Mouse (Mus musculus) testis, postnatal 14 days (tissue): Measurements from ENCODE around the gene Csdc2.
A peak's percentile ranks its signal among the peaks of the same experiment; 100 is the strongest.

Experiments
- DNase-seq: peaks from one replicate; pipeline ENCODE4 v3.0.0; 2021; ENCODE audit warnings: low spot score

The Csdc2 gene

DNA sequence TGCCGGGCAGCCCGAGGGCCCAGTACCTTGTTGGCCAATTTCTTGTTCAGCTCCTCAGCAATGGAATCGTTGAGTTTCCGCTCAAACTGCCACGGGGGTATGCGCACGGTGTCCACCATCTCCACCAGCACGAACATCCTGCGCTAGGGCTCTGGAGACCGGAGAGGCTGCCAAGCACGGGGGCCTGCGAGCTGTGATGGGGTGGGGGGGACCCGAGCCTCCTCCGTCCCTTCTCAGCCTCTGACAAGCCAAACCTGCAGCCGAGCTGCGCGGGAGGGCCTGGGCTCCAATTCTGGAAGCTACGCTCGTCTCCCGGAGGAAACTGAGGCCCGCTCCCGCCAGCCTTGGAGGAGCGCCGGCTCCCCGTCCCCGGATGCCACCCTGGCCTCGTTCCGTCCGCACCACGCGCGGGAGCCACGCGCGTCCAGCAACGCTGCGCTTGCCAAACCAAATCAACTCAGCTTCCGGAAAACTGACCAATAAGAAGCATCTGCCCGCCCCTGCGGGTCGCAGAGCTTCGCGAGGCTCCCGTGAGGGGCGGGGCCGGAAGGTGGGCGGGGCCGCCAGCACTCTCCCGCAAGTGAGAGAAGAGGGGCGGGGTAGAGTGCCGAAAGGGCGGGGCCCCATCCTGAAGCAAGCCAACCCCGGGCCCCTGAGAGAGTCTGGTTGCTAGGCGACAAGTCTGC, 10.7 kb upstream of the Csdc2 start, which contains the start of gene Polr3h:
TSS of gene Polr3h (minus strand) at position 481 of the 686 bp plus-strand sequence.
- peak; percentile 96 for DNase-seq

DNA sequence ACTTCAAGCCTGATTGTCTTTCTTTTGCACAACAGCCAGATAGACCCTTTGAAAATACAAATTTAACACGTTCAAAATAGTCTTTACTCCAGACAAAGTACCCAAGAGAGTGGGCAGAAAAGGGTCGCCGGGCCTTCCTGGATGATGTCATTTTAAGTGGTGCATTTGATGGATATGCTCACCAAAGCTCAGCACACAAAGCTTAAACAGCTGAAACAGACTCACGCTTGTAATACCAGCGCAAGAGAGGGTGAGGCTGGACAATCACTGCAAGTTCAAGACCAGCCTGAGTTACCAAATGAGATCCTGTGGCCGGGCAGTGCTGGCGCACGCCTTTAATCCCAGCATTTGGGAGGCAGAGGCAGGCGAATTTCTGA, 10.1 kb upstream of the Csdc2 start:
- DNase-seq = no peak

DNA sequence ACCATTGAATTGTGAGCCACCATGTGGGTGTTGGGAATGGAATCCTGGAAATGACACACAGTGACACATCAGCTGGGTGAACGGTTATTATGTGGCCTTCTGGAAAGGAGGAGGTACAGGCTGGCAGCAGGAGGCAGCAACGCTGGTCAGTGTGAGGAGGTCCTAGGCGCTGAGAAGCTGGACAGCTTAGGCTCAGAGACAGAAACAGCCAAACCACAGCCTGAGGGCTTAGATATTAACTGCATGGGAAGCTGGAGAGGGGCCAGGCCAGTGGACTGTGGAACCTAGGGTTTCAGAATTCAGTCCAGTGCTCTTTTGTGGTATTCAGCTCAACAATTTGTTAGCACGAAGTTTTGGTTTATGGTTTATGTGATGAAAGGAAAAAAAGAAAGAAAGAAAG, 8.8 kb upstream of the Csdc2 start:
- DNase-seq = peak; percentile 62

DNA sequence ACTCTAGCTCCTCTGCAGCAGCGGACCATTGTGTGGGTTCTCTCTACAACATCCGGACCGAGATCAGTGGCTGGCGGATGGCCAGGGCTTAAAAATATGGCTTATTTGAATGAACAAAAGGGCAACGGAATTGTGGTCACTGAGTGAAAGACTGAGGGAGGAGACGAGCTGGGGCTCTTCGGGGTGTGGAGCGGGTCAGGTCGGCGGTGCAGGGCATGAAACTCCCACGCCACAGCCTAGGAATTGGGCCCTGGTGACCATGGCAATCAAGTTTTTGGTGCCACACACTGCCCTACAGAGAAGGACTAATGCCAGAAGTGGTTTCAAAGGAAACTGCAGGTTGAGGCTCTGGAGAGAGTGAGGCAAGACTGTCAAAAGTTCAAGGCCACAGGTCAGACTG, 8.3 kb upstream of the Csdc2 start:
- no peak for DNase-seq

DNA sequence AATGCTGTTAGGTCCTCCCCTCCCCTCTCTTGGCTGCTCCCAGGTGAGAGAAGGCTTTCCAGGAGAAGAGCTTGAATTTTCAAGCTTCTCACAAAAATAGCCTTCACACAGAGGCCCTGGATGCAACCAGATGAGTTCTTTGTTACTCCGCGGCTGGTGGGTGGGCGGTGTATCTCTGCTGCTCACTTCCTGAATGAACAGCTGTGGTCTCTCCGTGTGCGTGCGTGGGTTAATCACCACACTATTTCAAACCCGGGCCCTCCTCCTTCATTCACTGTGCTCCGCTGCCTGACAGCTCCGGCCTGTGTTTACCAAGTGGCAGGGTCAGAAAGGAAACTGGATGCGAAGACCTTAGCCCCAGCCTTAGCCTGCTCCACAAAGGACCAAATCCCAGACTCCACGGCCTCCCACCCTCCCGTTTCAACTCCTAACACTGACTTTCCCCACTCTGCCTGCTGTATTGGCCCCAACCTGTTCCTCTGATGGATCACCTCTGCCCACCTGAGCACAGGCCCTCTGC, 3.5 kb upstream of the Csdc2 start:
- no peak for DNase-seq

DNA sequence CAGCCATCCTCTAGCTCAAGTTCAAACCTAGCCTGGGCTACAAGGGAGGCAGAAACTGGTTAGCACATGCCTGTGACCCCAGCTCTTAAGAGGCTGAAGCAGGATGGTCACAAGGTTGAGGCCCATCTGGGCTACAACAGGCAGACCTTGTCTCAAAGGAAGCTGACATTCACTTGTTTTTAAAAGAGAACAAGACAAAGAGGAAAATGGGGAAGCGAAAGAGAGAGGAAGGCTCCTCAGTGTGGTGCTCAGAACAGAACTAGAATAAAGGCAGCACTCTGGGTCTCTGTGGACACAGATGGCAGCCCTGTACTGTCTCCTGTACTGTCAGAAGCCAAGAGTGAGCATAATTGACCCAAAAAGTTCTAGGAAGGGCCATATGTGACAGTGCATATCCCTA, 2.6 kb upstream of the Csdc2 start:
- no peak for DNase-seq

DNA sequence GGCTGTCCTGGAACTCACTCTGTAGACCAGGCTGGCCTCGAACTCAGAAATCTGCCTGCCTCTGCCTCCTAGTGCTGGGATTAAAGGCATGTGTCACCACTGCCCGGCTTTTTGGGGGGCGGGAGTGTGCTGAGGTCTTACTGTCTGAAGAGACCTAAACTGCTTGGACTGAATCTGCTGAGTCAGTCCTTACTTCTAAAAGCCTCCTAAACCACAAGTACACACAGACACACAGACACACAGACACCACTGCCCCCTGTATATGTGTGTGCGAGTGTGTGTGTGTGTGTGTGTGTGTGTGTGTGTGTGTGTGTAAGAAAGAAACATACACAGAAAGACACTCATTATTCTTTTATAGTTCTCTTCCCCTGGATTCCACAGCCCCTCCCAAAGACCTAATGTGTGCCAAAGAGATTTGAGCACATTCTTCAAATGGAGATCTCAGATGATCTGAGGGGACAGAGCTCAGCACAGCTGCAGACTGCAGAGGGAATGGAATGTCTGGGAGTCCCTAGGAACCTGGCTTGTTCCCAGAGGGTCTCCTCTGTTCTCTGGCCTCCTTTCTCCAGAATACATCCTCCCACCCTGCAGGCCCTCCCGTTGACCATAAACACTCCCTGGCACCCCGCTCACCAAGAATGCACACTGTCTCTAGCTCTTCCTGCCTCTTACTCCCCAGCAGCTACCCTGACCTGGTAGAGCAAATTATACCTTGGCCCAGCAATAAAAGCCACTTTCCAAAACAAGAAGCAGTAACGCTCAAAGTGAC, 506 bp upstream of the Csdc2 start:
- no peak for DNase-seq

DNA sequence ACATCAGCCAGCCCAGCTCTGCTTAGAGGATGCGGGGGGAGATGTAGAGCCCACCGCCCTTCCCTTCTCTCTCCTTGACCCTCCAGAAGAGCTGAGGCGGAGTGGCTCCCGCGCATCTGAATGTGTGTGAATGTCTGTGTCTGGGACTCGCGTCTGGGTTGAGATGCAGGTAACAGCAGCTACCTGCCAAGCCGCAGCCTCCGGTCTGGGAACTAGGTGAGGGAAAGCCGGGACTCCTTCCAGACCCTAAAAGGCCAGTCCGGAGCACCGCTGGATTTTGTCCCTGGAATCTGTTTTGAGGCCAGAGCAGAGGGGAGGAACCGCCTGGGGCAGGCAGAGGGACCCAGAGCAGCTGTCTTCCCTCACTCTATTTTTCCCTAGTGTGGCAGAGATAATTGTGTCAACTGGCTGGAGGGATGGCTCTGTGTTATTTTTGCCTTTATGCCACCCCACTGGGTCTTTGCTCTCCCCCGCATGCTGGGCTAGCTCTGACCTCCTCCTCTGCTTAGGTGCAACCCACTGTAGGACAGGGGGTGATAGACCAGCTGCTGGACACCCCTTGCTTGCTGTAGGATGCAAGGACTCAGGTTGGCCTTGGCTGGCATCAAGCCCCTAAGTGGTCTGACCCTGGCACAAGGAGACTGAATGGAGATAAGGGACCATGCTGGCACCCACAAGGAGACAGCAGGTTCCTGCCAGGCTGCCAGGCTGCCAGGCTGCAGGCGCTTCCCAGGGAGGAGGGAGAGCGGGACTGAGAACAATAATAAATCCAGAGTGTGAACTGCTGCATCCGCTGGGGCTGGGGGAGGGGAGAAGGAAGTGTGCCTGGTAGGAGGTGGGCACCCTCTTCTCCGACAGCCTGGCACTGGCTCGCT, 776 bp downstream of the Csdc2 start:
- DNase-seq = peak; percentile 82

DNA sequence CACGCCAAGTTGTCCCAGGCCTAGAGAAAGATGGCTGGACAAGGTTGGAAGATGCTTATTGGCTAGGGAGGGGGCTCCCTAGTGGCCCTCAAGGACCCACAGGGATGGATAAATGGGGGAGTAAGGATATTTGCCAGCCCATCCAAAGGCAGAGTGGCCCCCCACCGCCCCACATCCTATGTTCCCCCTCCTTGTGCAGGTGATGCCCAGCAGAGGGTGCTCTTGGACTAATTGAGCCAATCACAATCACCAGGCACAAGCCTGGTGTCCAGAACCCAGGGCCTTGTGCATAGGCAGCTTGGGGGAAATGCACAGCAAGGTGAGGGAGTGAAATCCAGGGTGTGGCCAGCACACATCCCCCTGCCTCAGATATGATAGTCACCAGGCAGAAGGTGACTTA, 1.7 kb downstream of the Csdc2 start:
- DNase-seq = no peak

DNA sequence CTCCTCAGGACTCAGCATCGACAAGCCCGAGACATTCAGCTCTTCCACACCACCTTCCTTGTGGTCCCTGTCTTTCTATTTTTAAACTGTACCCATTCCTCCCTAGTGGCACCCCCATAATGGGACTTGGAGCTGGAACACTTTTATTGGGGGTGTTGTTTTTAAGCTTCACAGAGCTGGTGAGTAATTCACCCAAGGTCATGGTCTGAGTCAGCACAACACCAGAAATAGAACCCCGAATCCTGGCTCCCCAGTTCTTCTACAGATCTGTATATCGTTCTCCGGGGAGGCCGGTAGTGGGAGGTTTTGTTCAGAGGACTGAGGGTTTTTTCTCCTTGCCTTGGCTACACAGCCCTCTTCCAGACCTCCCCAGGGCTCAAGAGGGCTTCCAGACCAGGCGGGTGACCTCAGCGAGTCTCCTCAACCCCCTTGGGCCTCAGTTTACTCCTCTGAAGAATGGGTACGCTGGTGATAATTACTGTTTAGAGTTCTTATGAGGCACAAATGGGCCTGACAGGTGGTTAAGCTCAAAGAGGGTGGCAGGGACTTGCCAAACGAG, 2.7 kb downstream of the Csdc2 start:
- DNase-seq = no peak

DNA sequence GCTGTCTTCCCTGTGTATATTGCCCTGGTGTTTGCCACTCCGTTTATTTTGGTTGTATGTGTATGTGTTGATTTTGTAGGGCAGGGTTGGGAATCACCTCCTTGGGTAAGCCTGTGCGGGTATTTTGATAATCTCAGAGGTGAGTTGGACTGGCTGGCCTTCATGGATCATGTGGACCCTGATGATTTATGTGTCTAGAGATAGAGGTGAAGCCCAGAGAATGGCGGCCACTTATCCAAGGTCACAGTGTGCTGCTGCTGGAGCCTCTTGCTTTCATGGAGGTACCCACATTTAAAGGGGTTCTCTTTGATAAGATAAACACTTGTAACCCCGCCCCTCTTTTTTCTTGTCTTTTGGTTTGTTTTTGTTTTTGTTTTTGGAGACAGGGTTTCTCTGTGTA, 3.2 kb downstream of the Csdc2 start:
- DNase-seq = no peak

DNA sequence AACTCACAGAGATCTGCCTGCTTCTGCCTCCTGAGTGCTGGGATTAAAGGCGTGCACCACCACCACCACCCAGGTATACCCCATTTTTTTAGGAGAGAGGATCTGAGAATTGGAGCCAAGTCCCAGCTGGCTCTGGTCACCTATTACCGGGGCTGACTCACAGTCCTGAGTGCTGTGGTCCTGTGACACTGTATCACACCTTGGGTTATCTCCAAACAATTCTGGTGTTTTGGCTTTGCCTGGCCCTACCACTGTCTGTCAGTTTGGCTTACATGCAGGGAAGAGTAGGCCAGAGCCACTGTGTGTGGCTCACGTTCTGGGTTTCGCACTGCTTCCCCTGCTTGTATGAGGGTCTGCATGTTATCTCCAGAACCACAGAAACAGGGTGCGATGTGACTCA, 3.7 kb downstream of the Csdc2 start:
- no peak for DNase-seq

DNA sequence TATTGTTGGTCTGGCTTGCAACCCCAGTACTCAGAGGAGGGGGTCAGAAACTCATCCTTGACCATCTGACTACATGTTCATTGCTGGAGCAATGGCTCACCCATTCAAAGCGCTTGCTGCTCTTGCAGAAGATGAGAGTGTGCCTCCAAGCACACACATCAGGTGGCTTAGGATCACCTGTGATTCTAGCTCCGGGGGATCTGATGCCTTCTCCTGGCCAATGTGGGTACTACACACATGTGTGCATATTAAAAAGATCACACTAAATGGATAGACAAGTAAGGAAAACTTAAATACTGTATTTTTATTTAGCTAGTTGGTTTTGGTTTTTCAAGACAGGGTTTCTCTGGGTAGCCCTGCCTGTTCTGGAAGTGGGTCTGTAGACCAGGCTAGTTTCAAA, 4.5 kb downstream of the Csdc2 start:
- no peak for DNase-seq

DNA sequence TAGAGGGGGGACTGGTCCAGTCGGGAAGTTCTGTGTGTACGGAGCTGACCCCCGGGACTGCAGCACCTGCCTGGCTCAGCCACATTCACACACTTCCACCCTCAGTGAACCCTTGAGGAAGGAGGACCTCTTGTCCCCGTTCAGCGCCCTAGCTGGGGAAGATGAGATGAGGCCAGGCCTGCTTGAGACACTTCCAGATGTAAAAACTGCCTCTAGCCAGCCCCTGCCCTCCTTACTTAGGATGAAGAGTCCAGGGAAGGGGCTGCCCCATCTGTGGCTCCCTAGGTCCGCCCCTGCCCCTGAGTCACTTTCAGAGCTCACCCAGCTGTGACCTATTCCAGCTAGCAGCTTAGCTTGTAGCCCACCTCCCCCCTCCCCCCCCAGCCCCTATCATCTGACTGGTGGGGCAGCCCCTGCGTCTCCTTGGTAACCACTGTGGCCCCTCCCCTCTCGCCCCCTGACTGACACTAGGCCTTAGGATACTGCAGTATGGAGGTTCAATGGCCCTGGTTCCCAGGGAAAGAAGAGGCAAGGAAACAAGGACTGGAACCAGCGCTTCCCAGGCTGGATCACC, 6.7 kb downstream of the Csdc2 start:
- DNase-seq = no peak

DNA sequence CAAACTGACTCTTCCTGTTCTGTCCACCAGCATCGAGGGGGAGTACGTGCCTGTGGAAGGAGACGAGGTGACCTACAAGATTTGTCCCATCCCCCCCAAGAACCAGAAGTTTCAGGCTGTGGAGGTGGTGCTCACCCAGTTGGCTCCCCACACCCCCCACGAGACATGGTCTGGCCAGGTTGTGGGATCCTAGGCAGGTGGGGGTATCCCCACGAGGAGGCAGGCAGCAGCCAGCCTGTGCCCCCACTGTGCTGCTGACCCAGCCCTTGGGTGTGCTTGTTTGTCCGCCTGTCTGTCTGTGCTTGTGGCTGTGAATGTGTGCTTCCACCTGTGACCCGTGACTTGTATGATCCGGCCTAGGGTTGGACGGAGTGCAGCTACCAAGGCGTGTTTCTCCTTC, 12.5 kb downstream of the Csdc2 start:
- DNase-seq = no peak

DNA sequence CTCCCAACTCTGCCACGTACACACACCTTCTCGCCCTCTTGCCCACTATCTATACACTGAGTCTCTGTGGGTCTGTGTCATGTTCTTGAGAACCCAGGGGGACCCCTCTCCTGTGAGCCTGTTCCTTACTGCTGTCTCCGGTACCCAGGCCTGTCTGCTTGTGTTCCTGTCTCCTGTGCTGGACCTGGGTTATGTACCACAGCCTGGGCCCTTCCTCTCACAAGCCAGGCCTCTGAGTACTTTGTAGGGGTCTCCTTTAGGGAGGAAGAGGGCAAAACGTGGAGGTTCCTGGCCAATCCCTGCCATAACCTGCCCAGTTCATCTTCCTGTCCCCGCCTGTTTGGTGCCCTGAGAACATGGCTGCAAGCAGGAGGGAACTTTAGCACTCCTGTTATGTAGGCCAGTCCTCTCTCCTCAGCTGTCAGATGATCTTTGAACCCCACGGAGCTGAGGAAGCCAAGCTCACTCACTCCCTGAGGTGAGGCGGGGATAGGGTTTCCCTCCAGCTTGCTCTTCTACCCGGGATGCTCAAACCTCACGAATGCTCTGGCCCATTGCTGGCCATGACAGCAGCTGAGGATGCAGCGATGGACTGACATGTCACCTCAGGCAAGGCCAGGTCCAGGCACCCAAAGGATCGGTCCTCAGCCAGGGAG, 13.0 kb downstream of the Csdc2 start:
- no peak for DNase-seq

DNA sequence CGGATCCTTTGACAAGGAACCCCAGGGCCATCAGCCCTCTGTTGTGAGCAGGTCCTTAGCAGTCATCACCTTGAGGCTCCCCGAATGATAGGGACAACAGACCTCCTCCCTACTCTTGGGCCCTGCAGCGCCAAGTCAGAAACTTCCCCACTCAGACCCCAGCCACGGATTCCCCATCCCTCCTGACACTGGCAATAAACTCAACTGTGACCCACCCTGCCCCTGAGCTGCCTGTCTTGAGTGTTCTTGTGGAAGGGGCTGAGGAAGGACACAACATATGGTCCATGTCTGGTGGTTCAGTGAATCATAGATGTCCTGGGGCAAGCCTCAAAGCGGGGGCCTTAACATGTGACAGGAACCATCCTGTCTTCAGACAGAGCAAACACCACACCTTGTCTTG, 14.2 kb downstream of the Csdc2 start:
- DNase-seq = no peak

DNA sequence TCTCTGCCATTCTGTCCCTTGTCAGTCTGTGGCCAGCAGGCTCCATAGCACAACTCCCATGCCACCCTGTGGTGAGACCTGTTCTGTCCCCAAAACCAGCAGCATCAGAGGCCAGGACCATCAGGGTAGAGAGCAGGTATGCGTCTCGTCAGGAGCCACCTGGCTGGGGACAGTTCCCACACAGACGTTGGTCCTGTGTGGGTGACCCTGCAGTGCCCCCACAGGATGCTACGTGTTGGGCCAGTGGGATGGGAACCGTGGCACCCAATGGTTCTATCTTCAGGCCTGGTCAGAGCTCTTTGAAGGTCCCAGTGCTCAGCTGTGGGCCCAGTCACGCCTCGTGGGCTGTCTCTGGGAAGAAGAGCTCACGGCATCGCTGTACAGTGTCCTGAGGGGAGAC, 14.6 kb downstream of the Csdc2 start:
- no peak for DNase-seq

DNA sequence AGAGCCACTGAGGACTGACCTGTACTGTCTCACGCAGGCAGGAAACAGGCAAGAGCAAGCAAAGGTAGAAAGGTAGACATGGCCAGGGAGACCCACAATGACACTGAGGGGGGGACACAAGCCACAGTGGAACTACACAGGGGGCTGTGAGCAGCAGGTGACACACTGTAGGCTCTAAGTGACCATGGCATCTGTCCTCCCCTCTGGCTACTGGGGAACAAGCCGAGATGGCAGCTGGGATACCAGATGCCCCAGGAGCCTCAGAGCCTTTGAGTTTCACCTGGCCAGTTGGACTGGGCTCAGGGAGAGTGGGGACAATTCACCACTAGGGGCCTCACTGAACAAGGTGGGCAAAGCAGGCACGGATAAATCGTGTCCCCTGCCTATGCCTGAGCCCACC, 15.8 kb downstream of the Csdc2 start:
- no peak for DNase-seq

DNA sequence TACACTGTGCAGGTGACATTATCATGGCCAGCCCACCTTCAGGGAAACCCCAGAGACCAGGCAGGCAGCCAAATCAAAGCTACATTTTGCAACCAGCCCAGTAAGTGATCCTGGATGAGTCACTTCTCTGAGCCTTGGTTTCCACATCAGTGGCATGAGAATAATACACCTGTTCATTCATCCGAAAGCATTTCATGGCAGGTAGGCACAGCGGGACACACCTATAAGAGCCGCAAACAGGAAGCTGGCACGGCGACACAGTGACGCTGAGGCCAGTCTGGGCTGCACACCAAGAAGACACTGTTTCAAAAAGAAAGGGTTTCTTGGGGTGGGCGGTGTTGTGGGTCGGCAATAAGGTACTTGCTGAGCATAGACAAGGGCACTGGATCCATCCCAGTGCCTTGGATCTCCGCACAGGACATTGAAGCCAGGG, 17.6 kb downstream of the Csdc2 start:
- DNase-seq = no peak

DNA sequence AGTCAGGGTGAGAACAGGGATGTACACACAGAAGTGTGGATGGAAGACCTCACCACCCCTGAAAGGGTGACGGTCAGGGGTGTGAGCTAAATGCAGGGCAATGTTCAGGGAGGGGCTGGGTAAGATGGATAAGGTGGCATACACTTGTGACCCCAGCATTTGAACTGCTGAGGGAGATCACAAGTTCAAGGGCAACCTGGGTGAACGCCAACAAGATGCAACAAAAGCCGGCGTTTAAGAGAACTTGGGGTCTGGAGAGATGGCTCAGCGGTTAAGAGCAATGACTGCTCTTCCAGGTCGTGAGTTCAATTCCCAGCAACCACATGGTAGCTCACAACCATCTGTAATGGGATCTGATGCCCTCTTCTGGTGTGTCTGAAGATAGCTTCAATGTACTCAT, 18.2 kb downstream of the Csdc2 start:
- no peak for DNase-seq
